Mouse (Mus musculus): Measurements from ENCODE around the gene Jmjd7. TPM values are rescaled to one million over a fixed set of nuclear protein-coding genes. Genes with fewer than 3 reads are reported as not detected.

Jmjd7 gene
- polyA plus RNA-seq, 1 experiment from 2014 or later: 23.3 TPM

Small RNA genes within 50 kb of the gene (microRNA-seq; reads per million reads assigned to microRNA genes)
- not detected for gene Mir7665

Other genes starting within 250 kb of the Jmjd7 start
- 15.8 and 18.1 TPM in 2 replicates for gene Rpap1, start 239.9 kb upstream of the Jmjd7 start, polyA plus RNA-seq (2014; fragmentation: Nextera tagmentation; extraction: Ambion mirVana)
- gene Tyro3, start 229.8 kb upstream of the Jmjd7 start, polyA plus RNA-seq (2014; fragmentation: Nextera tagmentation; extraction: Ambion mirVana): 26.4 and 26.7 TPM in 2 replicates
- gene Mga, start 130.3 kb upstream of the Jmjd7 start, polyA plus RNA-seq (2014; fragmentation: Nextera tagmentation; extraction: Ambion mirVana): 34.0 and 35.1 TPM in 2 replicates
- 8.6 and 8.9 TPM in 2 replicates for gene Mapkbp1, start 54.8 kb upstream of the Jmjd7 start, polyA plus RNA-seq (2014; fragmentation: Nextera tagmentation; extraction: Ambion mirVana)
- gene Gm28042, start within 50 bp of the Jmjd7 start, polyA plus RNA-seq (2014; fragmentation: Nextera tagmentation; extraction: Ambion mirVana): 4.0 and 4.3 TPM in 2 replicates
- gene Pla2g4b, start 5.9 kb downstream of the Jmjd7 start, polyA plus RNA-seq (2014; fragmentation: Nextera tagmentation; extraction: Ambion mirVana): 1.9 and 2.7 TPM in 2 replicates
- gene Ehd4, start 127.1 kb downstream of the Jmjd7 start, polyA plus RNA-seq (2014; fragmentation: Nextera tagmentation; extraction: Ambion mirVana): 13.9 and 15.8 TPM in 2 replicates
- 4.7 and 5.2 TPM in 2 replicates for gene Pla2g4e, start 217.9 kb downstream of the Jmjd7 start, polyA plus RNA-seq (2014; fragmentation: Nextera tagmentation; extraction: Ambion mirVana)